Mouse (Mus musculus): Measurements from ENCODE around the gene Erlin1.
A peak's percentile ranks its signal among the peaks of the same experiment; 100 is the strongest.

Erlin1 gene

DNA sequence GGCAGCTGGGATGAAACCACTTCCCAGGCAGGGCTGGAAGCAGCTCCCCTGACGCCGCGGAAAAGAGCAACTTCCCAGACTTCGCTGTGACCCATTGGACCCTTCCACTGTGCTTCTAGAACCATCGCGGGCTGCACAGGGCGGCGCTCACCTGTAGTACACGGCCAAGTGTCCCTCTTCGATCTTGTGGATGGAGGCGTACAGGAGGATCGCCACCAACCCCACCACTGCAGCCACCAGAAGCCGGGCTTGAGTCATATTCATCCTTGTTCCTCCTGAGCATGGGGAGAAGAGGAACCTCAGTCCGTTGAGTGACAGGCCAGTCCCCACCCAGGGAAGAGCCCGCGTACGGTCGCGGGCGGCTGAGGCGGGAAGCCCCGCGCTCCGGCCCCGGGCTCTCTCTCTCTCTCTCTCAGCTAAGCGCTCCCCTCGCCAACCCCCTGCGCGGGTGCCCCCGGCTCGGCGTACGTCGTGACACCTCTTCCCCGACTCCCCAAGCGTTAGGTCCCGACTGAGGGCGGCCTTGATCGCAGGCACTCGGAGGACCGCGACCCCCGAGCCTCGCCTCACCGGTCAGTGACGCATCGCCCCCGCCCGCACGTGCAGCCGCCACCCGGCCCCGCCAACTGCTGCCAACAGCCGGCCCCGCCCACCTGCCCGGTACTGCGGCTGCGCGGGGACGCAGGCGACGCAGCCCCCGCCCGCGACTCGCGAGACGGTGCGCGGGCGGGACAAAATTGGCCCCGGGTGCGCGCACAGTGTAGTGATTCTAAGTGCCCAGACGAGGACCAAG lies at the start of gene Erlin1:
Gene Erlin1 (minus strand): TSS at position 665 of the 793 bp plus-strand sequence.
- peak; percentile 92 for DNase-seq (ENCODE audit: low spot score)

GRCm38 (mm10) chr19:44117793-44118192 lies 48.2 kb upstream of the Erlin1 start:
- DNase-seq (ENCODE audit: low spot score) = no peak

GRCm38 (mm10) chr19:44111706-44112105 lies 42.1 kb upstream of the Erlin1 start:
- peak; percentile 29 for DNase-seq (ENCODE audit: low spot score)

DNA sequence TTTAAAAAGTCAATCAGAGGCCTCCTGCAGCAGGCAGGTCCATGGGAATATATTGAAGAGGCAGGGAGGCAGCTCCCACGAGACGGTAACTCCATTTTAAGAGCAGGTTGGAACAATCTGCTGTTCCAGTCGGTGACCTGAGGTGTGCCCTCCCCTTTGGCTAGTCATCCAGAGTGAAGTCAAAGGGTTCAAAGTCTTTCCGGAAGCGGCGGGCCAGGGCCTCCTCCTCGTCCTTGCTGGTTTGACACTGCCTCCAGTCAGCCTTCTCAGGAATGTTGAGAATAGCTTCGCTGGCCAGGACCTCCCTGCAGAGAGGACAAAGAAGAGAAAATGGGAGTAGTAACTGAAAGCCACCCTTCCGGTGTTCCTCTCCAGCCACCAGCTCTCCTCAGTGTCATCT lies 40.8 kb upstream of the Erlin1 start:
- no peak for DNase-seq (ENCODE audit: low spot score)

DNA sequence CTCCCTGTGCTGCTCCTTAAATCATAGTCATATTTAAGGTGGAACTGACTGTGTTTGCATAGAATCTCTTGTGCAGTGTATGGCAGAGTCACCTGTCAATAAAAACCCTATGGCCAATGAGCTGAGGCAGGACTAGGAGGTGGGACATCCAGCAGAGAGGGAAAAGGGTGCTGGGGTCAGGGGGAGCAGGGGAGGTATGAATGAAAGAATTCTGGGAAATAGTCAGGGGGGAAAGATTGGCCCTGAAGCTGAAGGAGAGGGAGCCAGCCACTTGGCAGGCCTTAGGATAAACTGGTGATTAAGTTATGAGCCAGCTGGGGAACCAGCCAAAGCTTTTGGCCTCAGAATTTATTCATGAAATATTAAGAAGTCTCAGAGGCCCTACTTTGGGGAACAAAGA lies 39.4 kb upstream of the Erlin1 start:
- DNase-seq (ENCODE audit: low spot score) = no peak

DNA sequence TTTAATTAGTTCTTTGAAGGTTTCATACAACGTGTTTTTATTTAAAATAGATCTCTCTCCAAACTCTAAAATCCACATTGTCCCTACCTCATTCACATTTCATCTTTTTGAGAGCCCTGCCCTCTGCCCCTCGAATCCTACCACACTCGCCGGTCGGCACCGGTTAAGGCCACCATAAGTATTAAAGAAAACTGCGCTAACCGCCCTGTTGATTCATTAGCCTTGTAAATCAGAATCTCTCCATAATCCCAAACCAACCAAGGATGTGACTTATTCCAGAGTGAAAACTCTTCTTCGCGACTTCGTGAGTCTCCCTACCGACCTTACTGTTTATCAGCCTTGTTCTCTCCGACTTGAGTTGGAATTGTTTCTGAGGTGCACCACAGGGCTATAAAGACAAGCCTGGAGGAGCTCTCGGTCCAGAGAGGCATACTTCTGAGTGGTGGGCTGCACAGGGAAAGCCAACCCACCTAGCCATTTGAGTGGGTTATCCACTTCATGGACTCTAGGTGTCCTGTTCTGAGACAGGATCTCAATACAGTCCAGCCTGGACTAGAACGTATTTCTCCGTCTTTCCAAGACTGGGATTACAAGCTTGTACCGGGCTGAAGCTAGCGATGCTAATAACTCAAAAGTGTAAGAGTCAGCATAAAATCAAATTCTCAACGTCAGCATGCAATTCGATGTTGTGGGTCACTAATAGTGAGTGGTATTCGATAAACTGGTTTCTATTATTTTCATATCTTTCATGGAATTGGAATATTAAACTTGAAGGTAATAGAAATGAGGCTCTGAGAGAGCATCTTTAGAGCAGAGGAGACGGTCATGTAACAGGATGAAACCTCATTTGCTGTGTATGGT lies 38.3 kb upstream of the Erlin1 start:
- DNase-seq (ENCODE audit: low spot score) = no peak

DNA sequence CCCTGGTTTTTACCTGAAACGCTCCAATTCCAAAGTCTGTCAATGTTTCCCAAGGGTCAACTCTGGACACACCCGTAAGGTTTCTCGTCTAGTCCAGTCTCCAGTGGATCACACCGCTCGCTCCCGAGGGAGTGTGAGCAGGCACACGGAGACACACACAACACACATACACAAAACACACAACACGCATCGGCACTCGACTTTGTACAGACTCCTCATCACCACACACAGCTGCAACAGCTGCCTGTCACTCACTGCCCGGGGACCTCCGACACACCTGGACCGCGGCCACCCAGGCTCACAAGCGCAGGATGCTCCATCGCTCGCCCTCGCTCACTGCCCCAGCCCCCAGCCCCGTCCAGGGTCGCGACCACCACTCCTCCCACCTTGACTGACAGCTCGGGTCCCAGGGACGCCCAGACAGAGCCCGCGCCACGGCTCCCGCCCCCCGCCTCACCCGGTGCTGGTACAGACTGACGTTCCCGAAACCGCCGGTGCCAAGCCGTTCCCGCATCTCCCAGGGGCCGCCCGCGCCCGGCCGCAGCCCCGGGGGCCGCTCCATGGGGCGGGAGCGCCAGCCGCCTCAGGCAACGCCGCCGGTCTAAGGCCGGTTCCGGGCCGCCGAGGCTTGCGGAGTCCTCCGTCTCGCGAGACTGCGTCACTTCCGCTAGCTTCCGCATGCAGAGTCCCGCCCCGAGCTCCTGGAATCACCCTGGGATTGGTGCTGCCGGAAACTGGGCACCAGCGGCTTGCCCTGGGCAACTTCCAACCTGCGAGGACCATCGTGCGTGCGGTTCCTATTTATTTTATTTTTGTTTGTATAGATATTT lies 37.5 kb upstream of the Erlin1 start, which contains the start of gene Chuk:
Gene Chuk (minus strand): TSS at position 650 of the 830 bp plus-strand sequence.
- peak; percentile 98 for DNase-seq (ENCODE audit: low spot score)

DNA sequence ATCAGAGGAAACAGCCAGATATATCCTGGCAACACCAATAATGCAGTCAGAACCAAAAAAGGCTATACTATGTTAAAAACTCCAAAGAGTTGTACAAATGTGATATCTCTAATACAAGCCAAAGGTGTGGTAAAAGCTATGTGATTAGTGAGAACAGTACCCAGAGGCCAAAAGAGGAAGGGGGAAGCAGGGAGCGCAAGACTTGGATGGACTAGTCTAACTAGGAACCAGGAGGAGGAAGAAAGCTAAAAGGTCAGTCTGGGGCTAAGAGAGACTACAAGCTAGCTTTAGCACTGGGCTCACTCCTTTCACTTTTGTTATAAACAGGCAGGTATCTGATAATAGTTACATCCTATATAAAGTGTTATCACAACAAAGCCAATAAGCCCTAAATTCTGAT lies 34.8 kb upstream of the Erlin1 start:
- DNase-seq (ENCODE audit: low spot score) = no peak

DNA sequence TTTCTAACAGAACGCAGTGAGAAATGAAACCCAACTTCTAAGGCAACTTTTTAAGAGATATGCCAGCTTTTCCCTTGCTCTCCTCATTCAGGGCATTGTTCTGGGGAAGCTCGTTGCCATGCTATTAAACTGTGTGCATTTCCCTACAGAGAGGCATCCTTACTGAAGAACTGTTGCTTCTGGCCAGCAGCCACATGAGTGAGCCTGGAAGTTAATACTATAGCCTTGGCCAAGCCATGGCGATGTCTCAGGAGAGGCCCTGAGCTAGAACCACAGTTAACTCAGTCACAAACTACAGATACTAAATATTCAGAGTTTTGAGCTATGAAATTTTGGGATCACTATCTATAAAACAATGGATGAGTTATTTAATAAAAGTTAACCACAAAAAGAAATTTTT lies 33.4 kb upstream of the Erlin1 start:
- DNase-seq (ENCODE audit: low spot score) = no peak

GRCm38 (mm10) chr19:44100840-44101239 lies 31.3 kb upstream of the Erlin1 start:
- DNase-seq (ENCODE audit: low spot score) = no peak

- DNase-seq (ENCODE audit: low spot score) = peak; percentile 41
Observed at GRCm38 (mm10) chr19:44086278-44086677, 16.7 kb upstream of the Erlin1 start.

- DNase-seq (ENCODE audit: low spot score) = no peak
Observed at GRCm38 (mm10) chr19:44080920-44081319, 11.3 kb upstream of the Erlin1 start.

- DNase-seq (ENCODE audit: low spot score) = no peak
Observed at GRCm38 (mm10) chr19:44080023-44080422, 10.4 kb upstream of the Erlin1 start.

- no peak for DNase-seq (ENCODE audit: low spot score)
Observed at GRCm38 (mm10) chr19:44077024-44077423, 7.4 kb upstream of the Erlin1 start.

GRCm38 (mm10) chr19:44076457-44076856 lies 6.9 kb upstream of the Erlin1 start:
- peak; percentile 54 for DNase-seq (ENCODE audit: low spot score)

DNA sequence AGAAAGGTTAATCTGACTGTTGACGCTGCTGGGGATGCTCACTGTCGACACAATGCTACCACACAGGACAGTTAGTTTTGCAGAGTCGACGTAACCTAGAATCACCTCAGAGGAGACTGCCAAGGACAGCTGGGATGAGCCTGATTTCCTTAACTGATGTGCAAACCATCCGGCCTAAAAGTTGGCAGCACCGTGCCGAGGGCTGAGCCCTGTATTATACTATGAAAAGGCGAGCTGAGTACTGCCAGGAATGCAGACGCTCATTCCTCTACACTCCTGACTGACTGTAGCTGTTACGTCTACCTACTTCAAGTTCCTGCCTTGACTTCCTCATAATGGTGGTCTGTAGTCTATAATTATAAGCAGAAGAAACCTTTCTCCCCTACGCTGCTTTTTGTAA lies 5.4 kb upstream of the Erlin1 start:
- DNase-seq (ENCODE audit: low spot score) = no peak

DNA sequence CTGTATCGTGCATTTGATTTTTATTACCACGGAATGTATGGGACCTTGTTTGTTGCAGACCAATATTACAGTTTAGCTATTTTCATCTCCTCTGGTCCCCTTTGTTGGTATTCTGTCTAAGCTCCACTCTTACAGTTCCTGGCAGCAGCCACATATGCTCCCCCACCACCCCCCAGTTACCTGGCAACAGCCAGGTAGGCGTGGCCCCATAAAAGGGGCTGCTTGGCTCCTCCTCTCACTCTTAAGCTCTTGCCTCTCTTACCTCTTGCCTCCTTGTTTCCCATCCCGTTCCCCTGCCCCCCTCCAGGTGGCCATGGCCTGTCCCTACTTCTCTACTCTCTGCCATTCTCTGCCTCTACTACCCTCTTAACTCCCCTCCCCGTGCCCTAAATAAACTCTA lies 1.6 kb upstream of the Erlin1 start:
- DNase-seq (ENCODE audit: low spot score) = no peak

GRCm38 (mm10) chr19:44069914-44070232 lies 288 bp upstream of the Erlin1 start:
- DNase-seq (ENCODE audit: low spot score) = no peak

DNA sequence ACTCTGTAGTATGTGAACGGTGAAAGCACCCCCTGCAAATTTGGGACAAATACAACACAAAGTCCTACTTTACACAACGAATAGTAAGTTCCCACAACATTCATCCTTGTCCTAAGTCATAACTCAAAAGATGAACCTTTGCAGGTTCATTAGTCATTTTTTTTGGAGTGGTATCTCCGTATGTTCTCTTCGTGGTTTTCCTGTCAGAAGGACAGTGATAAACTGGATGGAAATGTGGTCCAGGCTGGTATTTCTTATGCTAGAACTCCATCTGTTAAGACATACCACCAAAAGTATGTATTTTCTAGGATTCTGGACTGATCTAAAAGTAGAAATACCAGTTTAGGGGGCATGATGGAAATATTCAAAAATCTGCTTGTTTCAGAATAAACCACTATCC lies 1.4 kb downstream of the Erlin1 start:
- no peak for DNase-seq (ENCODE audit: low spot score)

GRCm38 (mm10) chr19:44067323-44068049 lies 2.1 kb downstream of the Erlin1 start:
- DNase-seq (ENCODE audit: low spot score) = no peak

DNA sequence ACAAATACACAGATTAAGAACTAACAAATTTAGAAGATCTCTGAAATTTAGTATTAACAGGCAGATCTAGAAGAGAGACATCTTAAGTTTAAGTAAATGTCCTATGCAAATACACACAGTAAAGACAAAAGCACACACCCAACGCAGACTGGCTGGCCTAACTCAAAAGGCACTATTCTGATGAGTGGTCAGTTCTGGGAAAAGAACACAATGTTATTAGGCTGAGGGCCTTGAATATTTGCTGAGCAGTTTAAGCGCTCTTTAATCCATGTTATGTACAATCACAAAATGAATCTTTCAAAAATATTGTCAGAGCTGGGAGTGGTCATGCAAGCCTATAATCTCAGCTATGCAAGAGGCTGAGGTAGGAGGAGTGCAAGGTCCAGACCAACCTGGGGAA lies 4.9 kb downstream of the Erlin1 start:
- no peak for DNase-seq (ENCODE audit: low spot score)

- no peak for DNase-seq (ENCODE audit: low spot score)
Observed at GRCm38 (mm10) chr19:44063773-44064172, 5.8 kb downstream of the Erlin1 start.
